Mouse (Mus musculus) midbrain, embryonic 15.5 days (tissue): ENCODE results near the gene Ppp1r11. TPM values are rescaled to one million over a fixed set of nuclear protein-coding genes. Genes with fewer than 3 reads are reported as not detected.

ENCODE experiments used
- ATAC-seq: fragments of 200-750 bp; cut with Nextera tagmentation; replicated peaks from 2 replicates; pipeline ENCODE4 v1.8.0; 2017; ENCODE audit warnings: moderate TSS enrichment
- H3K27ac ChIP-seq: fragments of 300-500 bp; sonication (generic); 2 replicates; pipeline ENCODE4 v1.5.1; 2015; ENCODE audit warnings: mild to moderate bottlenecking, inconsistent platforms
- H3K27me3 ChIP-seq: fragments of 300-500 bp; sonication (generic); replicated peaks from 2 replicates; pipeline ENCODE4 v1.6.1; 2015; ENCODE audit warnings: inconsistent platforms
- H3K36me3 ChIP-seq: fragments of 300-500 bp; sonication (generic); replicated peaks from 2 replicates; pipeline ENCODE4 v1.6.1; 2015; ENCODE audit warnings: inconsistent platforms
- H3K4me1 ChIP-seq: fragments of 300-500 bp; sonication (generic); 2 replicates; pipeline ENCODE4 v1.6.1; 2015; ENCODE audit warnings: inconsistent platforms
- H3K4me2 ChIP-seq: fragments of 300-500 bp; sonication (generic); 2 replicates; pipeline ENCODE4 v1.6.1; 2015; ENCODE audit warnings: inconsistent platforms, mild to moderate bottlenecking, moderate library complexity
- H3K4me3 ChIP-seq: fragments of 300-500 bp; sonication (generic); 2 replicates; pipeline ENCODE4 v1.5.1; 2015; ENCODE audit warnings: mild to moderate bottlenecking, inconsistent platforms
- H3K9ac ChIP-seq: fragments of 300-500 bp; sonication (generic); 2 replicates; pipeline ENCODE4 v1.6.1; 2015; ENCODE audit warnings: mild to moderate bottlenecking, inconsistent platforms
- H3K9me3 ChIP-seq: fragments of 300-500 bp; sonication (generic); 2 replicates; pipeline ENCODE4 v1.6.1; 2016; ENCODE audit warnings: inconsistent platforms
- WGBS: fragments of 180-500 bp; shearing (Covaris S2); methylation state at CpG from one replicate; pipeline ENCODE4 v1.1.7; 2015; ENCODE audit warnings: mixed read lengths; 5-methylcytosine and 5-hydroxymethylcytosine counted together
- polyA plus RNA-seq: library from polyadenylated mRNA; unstranded; fragments of >200 nt; fragmentation: Nextera tagmentation; extraction: Ambion mirVana; gene quantifications from 2 replicates; pipeline ENCODE4 v1.2.1, GENCODE M21; 2015

Ppp1r11 gene
- polyA plus RNA-seq, 1 experiment from 2014 or later: 163 TPM

GRCm38 (mm10) chr17:36900001-36900400 is 51.5 kb downstream of the Ppp1r11 start:
- H3K27me3 ChIP-seq: no peaks in the 10 kb centered on the region
- H3K4me3 ChIP-seq: no peak overlapping the region
- H3K27ac ChIP-seq: no peak overlapping the region
- H3K36me3 ChIP-seq: no peaks in the 10 kb centered on the region
- H3K9ac ChIP-seq: no peak overlapping the region
- ATAC-seq: no peak
- no peak overlapping the region for H3K4me2 ChIP-seq
- WGBS: 90% methylated on average over 5 of the region's 5 CpGs
- H3K4me1 ChIP-seq: no peaks in the 10 kb centered on the region
- H3K9me3 ChIP-seq: no peaks in the 10 kb centered on the region

- WGBS: 80% methylated on average over 4 of the region's 4 CpGs
- H3K9me3 ChIP-seq: no peaks in the 10 kb centered on the region
- no peaks in the 10 kb centered on the region for H3K4me1 ChIP-seq
- no peak overlapping the region for H3K27ac ChIP-seq
- no peaks in the 10 kb centered on the region for H3K36me3 ChIP-seq
- no peak overlapping the region for H3K9ac ChIP-seq
- no peak for ATAC-seq
- H3K4me3 ChIP-seq: no peak overlapping the region
- no peaks in the 10 kb centered on the region for H3K27me3 ChIP-seq
- H3K4me2 ChIP-seq: no peak overlapping the region
Observed at GRCm38 (mm10) chr17:36899376-36899775, 52.2 kb downstream of the Ppp1r11 start.

Other genes starting within 250 kb of the Ppp1r11 start
- not detected in 2 replicates for gene H2-M10.5, start 178.8 kb downstream of the Ppp1r11 start, polyA plus RNA-seq
- gene H2-M10.6, start 139.6 kb downstream of the Ppp1r11 start, polyA plus RNA-seq: not detected in 2 replicates
- gene Trim26, start 114.6 kb downstream of the Ppp1r11 start, polyA plus RNA-seq: 46.1 and 51.7 TPM in 2 replicates
- gene Trim15, start 84.5 kb downstream of the Ppp1r11 start, polyA plus RNA-seq: 0.79 and 1.2 TPM in 2 replicates
- gene Trim10, start 82.2 kb downstream of the Ppp1r11 start, polyA plus RNA-seq: 1.2 and 1.5 TPM in 2 replicates
- not detected in 2 replicates for gene Trim40, start 61.6 kb downstream of the Ppp1r11 start, polyA plus RNA-seq
- gene Trim31, start 53.6 kb downstream of the Ppp1r11 start, polyA plus RNA-seq: not detected in 2 replicates
- gene Rnf39, start 8.8 kb downstream of the Ppp1r11 start, polyA plus RNA-seq: 1.1 and 1.7 TPM in 2 replicates
- gene Znrd1, start 6.8 kb upstream of the Ppp1r11 start, polyA plus RNA-seq: 51.0 and 52.7 TPM in 2 replicates
- 4.7 and 4.9 TPM in 2 replicates for gene Znrd1as, start 6.9 kb upstream of the Ppp1r11 start, polyA plus RNA-seq
- gene 2410137M14Rik, start 29.5 kb upstream of the Ppp1r11 start, polyA plus RNA-seq: 0.40 and 0.68 TPM in 2 replicates
- gene H2-M5, start 37.8 kb upstream of the Ppp1r11 start, polyA plus RNA-seq: 3.4 and 3.8 TPM in 2 replicates
- gene Zfp57, start 49.4 kb upstream of the Ppp1r11 start, polyA plus RNA-seq: 289 and 324 TPM in 2 replicates
- gene Mog, start 71.7 kb upstream of the Ppp1r11 start, polyA plus RNA-seq: 2.4 and 3.7 TPM in 2 replicates
- gene Gabbr1, start 94.2 kb upstream of the Ppp1r11 start, polyA plus RNA-seq: 86.4 and 88.8 TPM in 2 replicates
- 0.06 TPM in 1 of 2 replicates, not detected in the other for gene Olfr90, start 136.8 kb upstream of the Ppp1r11 start, polyA plus RNA-seq
- gene Olfr91, start 146.5 kb upstream of the Ppp1r11 start, polyA plus RNA-seq: not detected in 2 replicates
- gene Olfr92, start 168.3 kb upstream of the Ppp1r11 start, polyA plus RNA-seq: not detected in 2 replicates
- gene Olfr93, start 209.8 kb upstream of the Ppp1r11 start, polyA plus RNA-seq: not detected in 2 replicates
- gene Ubd, start 242.2 kb upstream of the Ppp1r11 start, polyA plus RNA-seq: not detected in 2 replicates
- gene Olfr94, start 249.3 kb upstream of the Ppp1r11 start, polyA plus RNA-seq: 0.10 and 0.26 TPM in 2 replicates